Mouse (Mus musculus) naive thymus-derived CD4-positive, alpha-beta T cell, adult 5 months (primary cell): ENCODE data around the gene Krtap19-3. TPM values are rescaled to one million over a fixed set of nuclear protein-coding genes. Genes with fewer than 3 reads are reported as not detected.

Experiments used
- polyA plus RNA-seq: library from polyadenylated mRNA; unstranded; fragments of 100-300 nt; shearing (Covaris generic); gene quantifications from one replicate; pipeline ENCODE4 v1.2.1, GENCODE M21; 2017

Krtap19-3 gene
- polyA plus RNA-seq = not detected

DNA sequence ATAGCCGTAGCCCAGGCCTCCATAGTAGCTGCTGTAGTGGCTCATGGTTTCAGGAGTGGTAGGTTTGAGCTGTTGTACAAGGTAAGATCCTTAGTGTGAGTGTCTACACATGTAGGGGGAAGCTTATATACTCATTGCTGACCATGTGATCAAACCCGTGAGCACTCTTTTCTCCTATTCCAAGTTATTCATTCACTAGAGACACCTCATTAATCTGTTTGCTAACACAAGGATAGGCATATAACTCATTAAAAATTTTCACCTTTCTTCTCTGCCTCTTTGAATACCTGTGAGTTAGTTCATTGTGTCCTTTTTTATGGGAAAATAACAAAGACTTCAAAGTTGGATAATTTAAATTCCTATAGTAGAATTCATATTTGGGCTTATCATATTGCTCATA, at the start of gene Krtap19-3:
TSS of gene Krtap19-3 (minus strand) at position 101 of the 400 bp plus-strand sequence.

DNA sequence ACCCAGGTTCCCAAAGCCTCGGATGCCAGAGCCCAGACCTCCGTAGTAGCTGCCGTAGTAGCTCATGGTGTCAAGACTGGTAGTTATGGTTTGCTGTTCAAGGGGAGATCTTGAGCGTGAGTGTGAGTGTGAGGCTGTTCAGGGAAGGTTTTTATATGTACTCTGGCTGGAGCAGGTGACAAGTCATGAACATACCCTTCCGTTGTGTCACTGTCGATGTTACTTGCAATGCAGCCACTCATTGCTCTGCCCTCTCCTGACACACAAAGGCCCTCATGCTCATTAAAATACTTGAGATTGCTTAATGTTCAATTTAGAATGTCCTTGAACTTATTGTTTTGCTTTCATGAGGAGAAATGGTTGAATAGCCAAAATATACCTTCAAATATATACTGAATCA, 18.5 kb upstream of the Krtap19-3 start, which contains the start of gene Krtap19-5:
TSS of gene Krtap19-5 (minus strand) at position 101 of the 400 bp plus-strand sequence.

DNA sequence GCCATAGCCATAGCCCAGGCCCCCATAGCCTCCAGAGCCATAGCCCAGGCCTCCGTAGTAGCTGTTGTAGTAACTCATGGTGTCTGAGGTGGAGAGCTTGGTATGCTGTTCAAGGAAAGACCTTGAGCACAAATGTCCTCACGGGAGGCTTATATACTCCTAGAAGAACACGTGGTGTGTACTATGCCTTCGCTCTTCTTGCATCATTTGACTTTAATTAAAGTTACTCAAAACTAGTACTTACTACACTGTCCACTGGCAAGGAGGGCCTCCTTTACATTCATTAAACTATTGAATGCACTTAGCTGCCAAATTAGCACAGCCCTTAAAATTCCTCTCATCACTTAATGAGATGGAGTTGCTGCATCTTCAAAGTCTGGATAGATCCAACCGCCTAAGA, 7.2 kb upstream of the Krtap19-3 start, which contains the start of gene Krtap19-4:
TSS of gene Krtap19-4 (minus strand) at position 101 of the 400 bp plus-strand sequence.

DNA sequence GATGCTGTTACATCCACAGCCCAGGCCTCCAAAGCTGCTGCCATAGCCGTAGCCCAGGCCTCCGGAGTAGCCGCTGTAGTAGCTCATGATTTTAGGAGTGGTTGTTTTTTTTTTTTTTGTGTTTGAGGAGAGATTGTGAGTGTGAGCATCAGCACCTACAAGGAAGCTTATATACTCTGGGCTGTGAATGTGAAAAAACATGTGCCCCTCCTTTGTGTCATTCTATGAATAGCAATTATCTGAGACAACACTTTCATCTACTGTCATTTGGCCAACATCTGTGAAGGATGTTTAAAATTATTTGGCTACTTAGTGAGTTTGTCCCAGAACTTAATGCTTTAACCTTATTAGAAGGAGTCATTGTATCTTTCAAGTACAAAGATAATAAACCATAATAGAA, 3.7 kb downstream of the Krtap19-3 start, which contains the start of gene Krtap19-2:
TSS of gene Krtap19-2 (minus strand) at position 101 of the 400 bp plus-strand sequence.

DNA sequence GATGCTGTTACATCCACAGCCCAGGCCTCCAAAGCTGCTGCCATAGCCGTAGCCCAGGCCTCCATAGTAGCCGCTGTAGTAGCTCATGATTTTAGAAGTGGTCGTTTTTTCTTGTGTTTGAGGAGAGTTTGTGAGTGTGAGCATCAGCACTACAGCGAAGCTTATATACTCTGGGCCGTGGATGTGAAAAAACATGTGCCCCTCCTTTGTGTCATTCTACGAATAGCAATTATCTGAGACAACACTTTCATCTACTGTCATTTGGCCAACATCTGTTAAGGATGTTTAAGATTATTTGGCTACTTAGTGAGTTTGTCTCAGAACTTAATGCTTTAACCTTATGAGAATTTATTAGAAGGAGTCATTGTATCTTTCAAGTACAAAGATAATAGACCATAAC, 8.5 kb downstream of the Krtap19-3 start, which contains the start of gene Krtap19-1:
TSS of gene Krtap19-1 (minus strand) at position 101 of the 400 bp plus-strand sequence.

Other genes starting within 250 kb of the Krtap19-3 start
- not detected for gene Krtap26-1, start 230.2 kb downstream of the Krtap19-3 start, polyA plus RNA-seq
- gene Krtap27-1, start 206.4 kb downstream of the Krtap19-3 start, polyA plus RNA-seq = not detected
- gene 2310061N02Rik, start 170.1 kb downstream of the Krtap19-3 start, polyA plus RNA-seq = not detected
- gene Krtap13-1, start 149.2 kb downstream of the Krtap19-3 start, polyA plus RNA-seq = not detected
- not detected for gene Krtap13, start 126.4 kb downstream of the Krtap19-3 start, polyA plus RNA-seq
- gene 2310034C09Rik, start 119.2 kb downstream of the Krtap19-3 start, polyA plus RNA-seq = not detected
- not detected for gene 2310057N15Rik, start 103.8 kb downstream of the Krtap19-3 start, polyA plus RNA-seq
- gene Gm5965, start 100.1 kb downstream of the Krtap19-3 start, polyA plus RNA-seq = not detected
- not detected for gene Gm20741, start 65.8 kb downstream of the Krtap19-3 start, polyA plus RNA-seq
- not detected for gene Krtap15, start 57.8 kb downstream of the Krtap19-3 start, polyA plus RNA-seq
- gene Krtap14, start 51.9 kb downstream of the Krtap19-3 start, polyA plus RNA-seq = not detected
- gene Krtap19-1, start 8.6 kb downstream of the Krtap19-3 start, polyA plus RNA-seq = not detected
- gene Krtap19-2, start 3.8 kb downstream of the Krtap19-3 start, polyA plus RNA-seq = not detected
- gene Krtap19-4, start 7.1 kb upstream of the Krtap19-3 start, polyA plus RNA-seq = not detected
- gene Krtap19-5, start 18.4 kb upstream of the Krtap19-3 start, polyA plus RNA-seq = not detected
- gene Krtap19-9b, start 54.2 kb upstream of the Krtap19-3 start, polyA plus RNA-seq = not detected
- not detected for gene Krtap16-3, start 84.8 kb upstream of the Krtap19-3 start, polyA plus RNA-seq
- not detected for gene Krtap22-2, start 132.7 kb upstream of the Krtap19-3 start, polyA plus RNA-seq
- not detected for gene Gm10229, start 137.2 kb upstream of the Krtap19-3 start, polyA plus RNA-seq
- not detected for gene Krtap6-1, start 153.7 kb upstream of the Krtap19-3 start, polyA plus RNA-seq
- not detected for gene Gm10228, start 163.4 kb upstream of the Krtap19-3 start, polyA plus RNA-seq
- gene Krtap6-5, start 169.8 kb upstream of the Krtap19-3 start, polyA plus RNA-seq = not detected
- gene 1110025L11Rik, start 186.0 kb upstream of the Krtap19-3 start, polyA plus RNA-seq = not detected
- not detected for gene Krtap6-3, start 206.0 kb upstream of the Krtap19-3 start, polyA plus RNA-seq